Mouse (Mus musculus): Measurements from ENCODE around the gene Myo19.

Gene Myo19

GRCm38 (mm10) chr11:84945841-84946240, 65.9 kb downstream of the Myo19 start:
- no peak for DNase-seq (ENCODE audit: low spot score in 2 of 2)

- DNase-seq (ENCODE audit: low spot score in 2 of 2), result no peak
These were observed 67.3 kb downstream of the Myo19 start for GRCm38 (mm10) chr11:84947206-84947605.

GRCm38 (mm10) chr11:84948114-84948513, 68.2 kb downstream of the Myo19 start:
- no peak for DNase-seq (ENCODE audit: low spot score in 2 of 2)

- DNase-seq (ENCODE audit: low spot score in 2 of 2), result no peak
These were observed 68.6 kb downstream of the Myo19 start for GRCm38 (mm10) chr11:84948526-84948925.

GRCm38 (mm10) chr11:84952611-84953010, 72.7 kb downstream of the Myo19 start:
- DNase-seq (ENCODE audit: low spot score in 2 of 2), result no peak

GRCm38 (mm10) chr11:84956400-84956799, 76.5 kb downstream of the Myo19 start:
- no peak for DNase-seq (ENCODE audit: low spot score in 2 of 2)

GRCm38 (mm10) chr11:84957171-84957570, 77.2 kb downstream of the Myo19 start:
- DNase-seq (ENCODE audit: low spot score in 2 of 2), result no peak

GRCm38 (mm10) chr11:84957591-84958270, 77.8 kb downstream of the Myo19 start, which contains the start of gene Car4:
Car4 (plus strand) TSS chr11:84957786.
- no peak for DNase-seq (ENCODE audit: low spot score in 2 of 2)

GRCm38 (mm10) chr11:84958271-84958630, 78.3 kb downstream of the Myo19 start:
- DNase-seq (ENCODE audit: low spot score in 2 of 2), result no peak

- no peak for DNase-seq (ENCODE audit: low spot score in 2 of 2)
These were observed 79.2 kb downstream of the Myo19 start for GRCm38 (mm10) chr11:84959181-84959580.

GRCm38 (mm10) chr11:84959701-84960181, 79.8 kb downstream of the Myo19 start:
- no peak for DNase-seq (ENCODE audit: low spot score in 2 of 2)

- no peak for DNase-seq (ENCODE audit: low spot score in 2 of 2)
These were observed 80.3 kb downstream of the Myo19 start for GRCm38 (mm10) chr11:84960291-84960690.

GRCm38 (mm10) chr11:84960780-84961179, 80.8 kb downstream of the Myo19 start:
- DNase-seq (ENCODE audit: low spot score in 2 of 2), result no peak
